Mouse (Mus musculus) lung, postnatal 14 days (tissue): ENCODE results near the gene Rhbdl1.
A peak's percentile ranks its signal among the peaks of the same experiment; 100 is the strongest.
"Not testable (repeated sequence)": the region's sequence is repeated elsewhere in the genome, so short reads cannot be mapped to it uniquely, and the experiment has no call there.

Experiments used
- DNase-seq: peaks from one replicate; pipeline ENCODE4 v3.0.0; 2021

Rhbdl1 gene

GRCm38 (mm10) chr17:25824362-25825142, 12.5 kb downstream of the Rhbdl1 start:
- DNase-seq: no peak

GRCm38 (mm10) chr17:25823452-25823851, 13.6 kb downstream of the Rhbdl1 start, which contains the start of gene Wdr24:
Gene Wdr24 (plus strand): TSS chr17:25823627.
- peak; percentile 77 for DNase-seq

- no peak for DNase-seq
Measured at GRCm38 (mm10) chr17:25818851-25819780, 18.0 kb downstream of the Rhbdl1 start.

GRCm38 (mm10) chr17:25817662-25818061, 19.4 kb downstream of the Rhbdl1 start:
- no peak for DNase-seq

- peak; percentile 90 for DNase-seq
Measured at GRCm38 (mm10) chr17:25813471-25813870, 23.6 kb downstream of the Rhbdl1 start.

GRCm38 (mm10) chr17:25810890-25811289, 26.2 kb downstream of the Rhbdl1 start:
- DNase-seq: no peak

- DNase-seq: no peak
Measured at GRCm38 (mm10) chr17:25809606-25810340, 27.3 kb downstream of the Rhbdl1 start.

- peak; percentile 66 for DNase-seq
Measured at GRCm38 (mm10) chr17:25808789-25809605, 28.1 kb downstream of the Rhbdl1 start, which contains the start of gene Fbxl16. Gene Fbxl16 (plus strand): TSS chr17:25809085.

GRCm38 (mm10) chr17:25808028-25808427, 29.1 kb downstream of the Rhbdl1 start:
- DNase-seq: no peak

GRCm38 (mm10) chr17:25807452-25807851, 29.6 kb downstream of the Rhbdl1 start:
- not testable (repeated sequence) for DNase-seq

GRCm38 (mm10) chr17:25806507-25806906, 30.6 kb downstream of the Rhbdl1 start:
- DNase-seq: no peak

- no peak for DNase-seq
Measured at GRCm38 (mm10) chr17:25802825-25803517, 34.1 kb downstream of the Rhbdl1 start.

GRCm38 (mm10) chr17:25801029-25801428, 36.1 kb downstream of the Rhbdl1 start:
- DNase-seq: peak; percentile 78

- DNase-seq: peak; percentile 86
Measured at GRCm38 (mm10) chr17:25796951-25797369, 40.1 kb downstream of the Rhbdl1 start, which contains the start of gene Metrn. Gene Metrn (minus strand): TSS chr17:25797136.

- DNase-seq: no peak
Measured at GRCm38 (mm10) chr17:25796211-25796771, 40.8 kb downstream of the Rhbdl1 start.

- DNase-seq: no peak
Measured at GRCm38 (mm10) chr17:25795609-25796092, 41.4 kb downstream of the Rhbdl1 start, which contains the start of gene AC134908.4. Gene AC134908.4 (minus strand): TSS chr17:25795659.

- DNase-seq: no peak
Measured at GRCm38 (mm10) chr17:25794998-25795397, 42.1 kb downstream of the Rhbdl1 start.

- no peak for DNase-seq
Measured at GRCm38 (mm10) chr17:25794197-25794596, 42.9 kb downstream of the Rhbdl1 start.

- DNase-seq: peak; percentile 84
Measured at GRCm38 (mm10) chr17:25792615-25793014, 44.5 kb downstream of the Rhbdl1 start, which contains the start of gene Fam173a. Gene Fam173a (minus strand): TSS chr17:25792901.

- DNase-seq: peak; percentile 89
Measured at GRCm38 (mm10) chr17:25791843-25792527, 45.1 kb downstream of the Rhbdl1 start.
